Mouse (Mus musculus): Measurements from ENCODE around the gene Mroh3. TPM values are rescaled to one million over a fixed set of nuclear protein-coding genes. Genes with fewer than 3 reads are reported as not detected.

Mroh3 gene
- polyA plus RNA-seq, 1 experiment from 2014 or later = not detected

DNA sequence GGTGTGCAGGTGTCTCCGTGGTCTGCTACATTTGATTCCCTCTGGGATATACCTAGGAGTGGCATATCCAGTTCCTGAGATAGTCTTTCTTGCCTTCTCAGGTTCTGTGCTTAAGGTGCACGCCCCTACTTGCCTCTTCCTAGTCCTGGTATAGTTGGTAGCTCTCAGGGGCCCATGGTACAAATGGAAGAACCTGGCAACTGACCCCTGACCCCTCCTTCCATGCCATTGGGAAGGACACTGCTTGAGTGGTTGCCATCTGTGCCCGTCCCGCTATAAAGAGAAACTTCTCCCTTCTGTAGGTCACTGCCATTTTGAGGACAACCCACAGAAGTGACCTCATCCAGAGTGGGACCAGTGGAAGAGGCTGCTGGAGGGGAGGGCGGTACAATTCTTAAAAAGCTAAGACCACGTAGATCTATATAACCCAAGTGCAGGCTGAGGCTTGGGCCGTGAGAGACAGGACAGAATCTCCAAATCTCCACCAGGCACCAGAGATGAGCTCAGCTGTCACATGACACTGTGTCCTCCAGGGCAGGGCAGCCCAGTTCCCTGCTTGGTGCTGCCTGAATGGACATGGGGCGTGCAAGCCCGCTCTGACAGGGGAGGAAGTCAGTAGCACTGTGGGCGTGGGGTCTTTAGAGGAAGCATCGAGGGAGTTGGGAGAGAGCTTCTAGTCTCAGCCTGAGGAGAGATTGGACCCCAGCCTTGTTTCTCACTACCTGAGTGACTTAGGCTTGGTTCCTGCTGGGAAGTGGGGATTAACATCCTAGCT lies 71.3 kb downstream of the Mroh3 start:
- 0 out of 2 replicates have a peak, but pooled peaks cover 8% of the 10 kb centered on the region for H3K36me3 ChIP-seq (ENCODE audit: insufficient read depth)
- ATAC-seq (ENCODE audit: insufficient read depth) (no peak), DNase-seq (no peak)
- TF ChIP-seq CTCF (IDR thresholded peaks at IDR 0.05; ENCODE audit: low read depth) = no peak
- no peak overlapping the region for H3K9ac ChIP-seq
- H3K27me3 ChIP-seq (ENCODE audit: insufficient read depth, low read length) = no peaks in the 10 kb centered on the region
- peaks cover 32% of the 10 kb centered on the region for H3K4me1 ChIP-seq (ENCODE audit: insufficient read depth)
- no peak overlapping the region for H3K4me3 ChIP-seq (ENCODE audit: low read depth, low read length)
- no peaks in the 10 kb centered on the region for H3K9me3 ChIP-seq (ENCODE audit: low read depth, low read length)
- WGBS = 80% methylated on average over 11 of the region's 11 CpGs
- H3K4me2 ChIP-seq = no peak overlapping the region
- H3K27ac ChIP-seq (ENCODE audit: low read depth) = peak overlapping the region; percentile 42; the same call in 1 of the 2 replicates

DNA sequence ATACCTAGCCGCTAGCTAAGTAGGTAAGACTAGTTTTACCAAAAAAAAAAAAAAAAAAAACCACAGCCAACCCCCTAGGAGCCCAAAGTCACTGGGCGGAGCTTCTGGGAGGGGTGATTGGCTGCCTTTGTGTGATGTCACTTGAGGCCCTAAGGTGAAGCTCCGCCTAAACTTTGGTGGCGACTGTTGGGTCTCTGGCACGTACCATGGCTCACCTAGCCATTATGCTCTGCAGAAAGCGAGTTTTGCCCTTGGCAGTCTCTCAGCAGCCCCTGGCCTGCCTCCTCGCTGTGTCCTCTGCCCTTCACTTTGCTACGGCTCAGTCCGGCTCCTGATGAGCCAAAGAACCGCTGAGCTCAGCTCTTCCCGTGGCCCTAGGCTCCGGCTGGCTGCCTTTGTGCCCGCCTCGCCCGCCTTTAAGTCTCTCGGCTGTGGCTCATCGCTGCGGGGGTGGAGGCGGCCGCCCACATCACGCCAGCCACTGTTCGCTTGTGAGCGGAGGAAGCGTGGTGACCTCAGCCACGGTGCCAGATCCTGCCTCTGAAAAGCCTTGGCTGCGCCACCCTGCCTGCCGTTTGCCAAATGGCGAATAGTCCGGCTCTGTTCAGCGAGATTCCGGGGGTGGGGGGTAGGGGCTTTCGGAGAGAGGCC lies 72.5 kb downstream of the Mroh3 start:
- peak; percentile 33 for ATAC-seq (ENCODE audit: insufficient read depth)
- 1% methylated on average over 32 of the region's 32 CpGs for WGBS
- DNase-seq = peak; percentile 89
- no peaks in the 10 kb centered on the region for H3K9me3 ChIP-seq (ENCODE audit: low read depth, low read length)
- H3K4me2 ChIP-seq = peak overlapping the region; percentile 94
- peak overlapping the region; percentile 86 for H3K9ac ChIP-seq
- TF ChIP-seq CTCF (IDR thresholded peaks at IDR 0.05; ENCODE audit: low read depth) = no peak
- H3K36me3 ChIP-seq (ENCODE audit: insufficient read depth) = 0 out of 2 replicates have a peak, but pooled peaks cover 4% of the 10 kb centered on the region
- H3K4me1 ChIP-seq (ENCODE audit: insufficient read depth) = peaks cover 44% of the 10 kb centered on the region
- peak overlapping the region; percentile 49 for H3K4me3 ChIP-seq (ENCODE audit: low read depth, low read length)
- peak overlapping the region; percentile 93 for H3K27ac ChIP-seq (ENCODE audit: low read depth)
- no peaks in the 10 kb centered on the region for H3K27me3 ChIP-seq (ENCODE audit: insufficient read depth, low read length)

DNA sequence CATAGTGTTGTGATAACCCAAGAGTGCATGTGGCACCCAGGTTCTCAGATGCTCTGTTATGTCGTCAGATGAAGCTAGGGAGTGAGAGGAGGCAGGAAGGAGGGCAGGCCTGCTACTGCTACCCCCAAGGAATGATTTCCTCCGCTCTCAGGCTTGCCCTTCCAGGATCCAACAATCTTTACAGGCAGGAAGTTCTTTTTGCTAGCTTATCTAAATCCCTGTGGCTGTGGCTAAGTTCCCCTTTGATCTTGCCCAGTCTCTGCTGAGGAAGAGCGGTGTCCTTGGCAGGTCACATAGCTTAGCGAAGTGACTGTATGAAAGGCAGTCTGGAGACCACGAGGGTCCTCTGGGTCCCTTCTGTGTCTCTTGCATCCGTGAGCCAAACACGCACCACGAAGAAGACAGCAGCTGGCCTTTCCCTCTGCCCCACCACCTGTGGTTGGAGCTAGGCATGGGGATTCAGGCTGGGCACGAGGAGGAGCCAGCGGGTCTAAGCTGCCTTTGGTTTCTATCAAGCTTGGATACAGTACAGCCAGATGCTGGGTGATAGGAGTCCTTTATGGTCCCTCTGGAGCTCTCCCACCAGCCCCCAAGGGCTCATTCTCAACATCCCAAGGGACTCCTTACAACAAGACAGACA lies 74.3 kb downstream of the Mroh3 start:
- Histone ChIP-seq H3K4me3 (ENCODE audit: low read depth, low read length) (no peak overlapping the region), H3K27ac (ENCODE audit: low read depth) (peak overlapping the region; percentile 85), H3K4me1 (ENCODE audit: insufficient read depth) (peaks cover 62% of the 10 kb centered on the region), H3K27me3 (ENCODE audit: insufficient read depth, low read length) (no peaks in the 10 kb centered on the region), H3K9me3 (ENCODE audit: low read depth, low read length) (no peaks in the 10 kb centered on the region), H3K9ac (no peak overlapping the region), H3K4me2 (peak overlapping the region; percentile 29; the same call in 1 of the 2 replicates), H3K36me3 (ENCODE audit: insufficient read depth) (no peaks in the 10 kb centered on the region)
- DNase-seq (peak; percentile 43), ATAC-seq (ENCODE audit: insufficient read depth) (no peak)
- no peak for TF ChIP-seq CTCF (IDR thresholded peaks at IDR 0.05; ENCODE audit: low read depth)
- 28% methylated on average over 10 of the region's 10 CpGs for WGBS

DNA sequence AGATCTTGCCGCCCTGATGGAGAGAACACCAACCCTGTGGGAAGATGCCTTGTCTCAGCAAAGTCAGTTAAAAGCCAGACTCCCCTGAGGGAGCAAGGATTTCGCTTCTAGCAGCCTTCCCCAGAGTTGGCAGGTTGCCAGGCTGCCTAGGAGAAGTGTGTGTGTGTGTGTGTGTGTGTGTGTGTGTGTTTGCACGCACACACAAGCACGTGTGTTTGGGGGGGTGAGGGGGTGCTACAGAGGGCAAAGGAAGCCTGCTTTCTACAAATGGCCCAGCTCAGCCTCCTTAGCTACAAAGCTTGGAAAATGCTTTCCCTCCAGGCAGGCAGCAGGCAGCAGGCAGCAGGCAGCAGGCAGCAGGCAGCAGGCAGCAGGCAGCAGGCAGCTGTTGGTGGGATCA lies 75.1 kb downstream of the Mroh3 start:
- TF ChIP-seq CTCF (IDR thresholded peaks at IDR 0.05; ENCODE audit: low read depth) = no peak
- H3K27ac ChIP-seq (ENCODE audit: low read depth) = peak overlapping the region; percentile 85
- no peaks in the 10 kb centered on the region for H3K27me3 ChIP-seq (ENCODE audit: insufficient read depth, low read length)
- no peak overlapping the region for H3K9ac ChIP-seq
- WGBS = 3% methylated on average over 4 of the region's 4 CpGs
- no peaks in the 10 kb centered on the region for H3K36me3 ChIP-seq (ENCODE audit: insufficient read depth)
- ATAC-seq (ENCODE audit: insufficient read depth) (peak; percentile 6; the same call in 1 of the 2 replicates), DNase-seq (peak; percentile 93)
- no peaks in the 10 kb centered on the region for H3K9me3 ChIP-seq (ENCODE audit: low read depth, low read length)
- no peak overlapping the region for H3K4me3 ChIP-seq (ENCODE audit: low read depth, low read length)
- peak overlapping the region; percentile 29 for H3K4me2 ChIP-seq
- H3K4me1 ChIP-seq (ENCODE audit: insufficient read depth) = peaks cover 69% of the 10 kb centered on the region

DNA sequence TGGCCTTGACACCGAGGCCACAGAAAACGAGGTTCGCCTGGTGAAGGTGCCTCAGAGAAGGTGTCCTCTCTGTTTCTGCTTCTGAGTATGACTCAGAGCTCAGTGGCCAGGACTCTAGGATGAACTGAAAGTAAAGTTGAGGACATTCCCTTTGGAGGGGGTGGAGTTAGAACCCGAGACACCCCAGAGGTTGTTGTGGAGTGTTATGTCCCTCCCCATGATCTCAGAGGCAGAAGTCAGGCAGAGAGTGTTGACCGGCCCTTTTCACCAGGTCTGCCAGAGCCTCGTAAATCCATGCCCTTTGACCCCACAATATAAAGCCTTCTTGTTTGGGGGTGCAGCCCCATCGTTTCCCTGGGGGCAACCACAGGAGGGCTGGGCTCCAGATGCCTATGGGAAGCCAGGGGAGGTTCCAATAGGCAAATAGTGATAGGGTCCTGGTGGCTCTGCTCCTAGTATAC lies 75.5 kb downstream of the Mroh3 start:
- no peaks in the 10 kb centered on the region for H3K36me3 ChIP-seq (ENCODE audit: insufficient read depth)
- 29% methylated on average over 7 of the region's 7 CpGs for WGBS
- H3K4me1 ChIP-seq (ENCODE audit: insufficient read depth) = peaks cover 73% of the 10 kb centered on the region
- TF ChIP-seq CTCF (IDR thresholded peaks at IDR 0.05; ENCODE audit: low read depth) = no peak
- ATAC-seq (ENCODE audit: insufficient read depth) (peak; percentile 0; the same call in 1 of the 2 replicates), DNase-seq (peak; percentile 44)
- H3K9ac ChIP-seq = peak overlapping the region; percentile 5; the same call in 1 of the 2 replicates
- H3K4me2 ChIP-seq = peak overlapping the region; percentile 29
- no peaks in the 10 kb centered on the region for H3K27me3 ChIP-seq (ENCODE audit: insufficient read depth, low read length)
- peak overlapping the region; percentile 85 for H3K27ac ChIP-seq (ENCODE audit: low read depth)
- no peak overlapping the region for H3K4me3 ChIP-seq (ENCODE audit: low read depth, low read length)
- H3K9me3 ChIP-seq (ENCODE audit: low read depth, low read length) = no peaks in the 10 kb centered on the region

DNA sequence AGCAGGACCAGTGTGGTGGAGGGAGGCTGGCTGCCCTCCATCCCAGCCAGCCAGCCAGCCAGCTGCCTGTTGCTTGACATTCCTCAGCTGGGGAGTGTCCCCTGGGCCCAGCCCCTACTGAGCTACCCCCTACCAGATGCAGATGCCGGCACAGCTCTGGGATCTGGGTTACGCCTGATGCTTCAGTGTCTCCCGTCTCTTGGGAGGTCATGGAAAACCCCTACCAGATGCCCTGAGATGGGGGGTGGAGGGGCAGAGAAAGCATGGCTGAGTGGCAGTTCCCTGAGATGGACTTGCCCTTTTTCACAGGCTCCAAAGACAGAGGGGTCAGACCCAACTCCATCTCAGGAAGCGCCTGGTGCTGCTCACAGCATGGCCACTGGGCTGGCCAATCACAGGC lies 76.1 kb downstream of the Mroh3 start:
- Histone ChIP-seq H3K27ac (ENCODE audit: low read depth) (peak overlapping the region; percentile 85), H3K4me2 (peak overlapping the region; percentile 29; the same call in 1 of the 2 replicates), H3K9ac (no peak overlapping the region), H3K4me3 (ENCODE audit: low read depth, low read length) (no peak overlapping the region), H3K4me1 (ENCODE audit: insufficient read depth) (peaks cover 76% of the 10 kb centered on the region), H3K27me3 (ENCODE audit: insufficient read depth, low read length) (no peaks in the 10 kb centered on the region), H3K36me3 (ENCODE audit: insufficient read depth) (no peaks in the 10 kb centered on the region), H3K9me3 (ENCODE audit: low read depth, low read length) (no peaks in the 10 kb centered on the region)
- TF ChIP-seq CTCF (IDR thresholded peaks at IDR 0.05; ENCODE audit: low read depth) = no peak
- peak; percentile 87 for DNase-seq
- ATAC-seq (ENCODE audit: insufficient read depth) = peak; percentile 80
- WGBS = 30% methylated on average over 4 of the region's 4 CpGs

All from lung, embryonic 14.5 days (tissue).